Mouse (Mus musculus): Measurements from ENCODE around the gene Hnrnpl.
A peak's percentile ranks its signal among the peaks of the same experiment; 100 is the strongest.

Gene Hnrnpl

DNA sequence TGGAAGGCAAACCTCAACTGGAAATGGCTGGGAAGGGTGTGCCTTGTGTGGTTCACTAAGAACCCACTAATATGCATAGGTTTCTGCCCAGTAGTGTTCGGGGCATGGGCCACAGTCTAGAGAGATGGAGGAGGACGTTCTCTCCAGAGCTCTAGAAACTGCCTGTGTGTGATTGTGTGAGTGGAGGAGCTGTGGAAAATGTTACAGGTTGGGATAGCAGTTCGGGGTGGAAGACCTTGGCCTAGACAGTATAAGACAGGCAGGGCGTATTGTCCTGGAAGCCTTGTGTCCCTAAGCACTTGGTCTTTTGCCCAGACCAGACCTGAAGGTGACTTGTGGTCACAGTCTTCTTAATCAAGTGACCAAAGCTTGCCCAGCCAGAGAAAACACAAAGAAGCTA, 4.1 kb downstream of the Hnrnpl start:
- DNase-seq (ENCODE audit: extremely low spot score, low read depth, low spot score), result no peak

DNA sequence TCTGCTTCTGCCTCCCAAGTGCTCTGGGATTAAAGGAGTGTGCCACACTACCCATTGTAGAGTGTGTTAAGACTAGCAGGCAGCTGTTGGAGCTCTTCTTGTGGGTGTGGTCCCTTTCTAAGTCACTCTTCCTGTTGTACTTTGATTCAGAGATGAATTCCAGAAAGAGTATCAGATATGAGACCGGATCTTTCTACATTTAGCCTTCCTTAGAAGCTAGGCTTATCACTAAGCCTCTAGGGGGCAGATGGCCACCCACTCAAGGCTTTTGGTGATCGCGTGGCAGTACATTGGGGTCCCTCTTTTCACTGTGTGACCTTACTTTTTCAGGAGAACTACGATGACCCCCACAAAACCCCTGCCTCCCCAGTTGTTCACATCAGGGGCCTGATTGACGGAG, 4.6 kb downstream of the Hnrnpl start:
- DNase-seq (ENCODE audit: extremely low spot score, low read depth, low spot score), result no peak

DNA sequence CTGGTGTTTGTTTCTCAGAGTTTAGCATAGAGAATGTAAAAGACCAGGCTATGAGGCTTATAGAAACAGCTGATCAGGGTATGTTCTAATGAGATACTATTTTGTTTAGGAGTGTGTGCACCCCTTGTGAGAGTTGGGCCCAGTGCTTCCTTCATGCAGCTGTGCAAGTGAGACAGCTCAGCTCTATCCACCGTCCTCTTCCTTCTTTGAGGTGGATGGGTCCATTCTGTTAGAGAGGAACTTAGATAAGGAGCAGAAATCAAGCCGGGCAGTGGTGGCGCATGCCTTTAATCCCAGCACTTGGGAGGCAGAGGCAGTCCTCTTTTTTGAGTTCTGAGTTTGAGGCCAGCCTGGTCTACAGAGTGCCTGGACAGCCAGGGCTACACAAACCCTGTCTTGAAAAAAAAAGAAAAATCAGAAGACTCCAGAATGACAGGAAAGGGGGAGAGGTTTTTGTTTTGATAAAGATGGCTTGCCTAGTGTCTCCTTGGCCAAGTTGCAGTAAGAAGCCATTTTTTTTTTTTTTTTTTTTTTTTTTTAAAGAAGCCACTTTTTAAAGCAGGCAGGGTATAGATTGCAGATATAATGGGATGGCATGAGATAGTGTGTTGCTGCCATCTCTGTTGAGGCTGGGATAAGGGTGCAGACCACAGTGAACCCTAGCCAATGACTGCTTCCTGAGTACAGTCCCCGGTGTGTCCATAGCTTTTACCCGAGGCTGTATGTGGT, 6.1 kb downstream of the Hnrnpl start:
- no peak for DNase-seq (ENCODE audit: extremely low spot score, low read depth, low spot score)

DNA sequence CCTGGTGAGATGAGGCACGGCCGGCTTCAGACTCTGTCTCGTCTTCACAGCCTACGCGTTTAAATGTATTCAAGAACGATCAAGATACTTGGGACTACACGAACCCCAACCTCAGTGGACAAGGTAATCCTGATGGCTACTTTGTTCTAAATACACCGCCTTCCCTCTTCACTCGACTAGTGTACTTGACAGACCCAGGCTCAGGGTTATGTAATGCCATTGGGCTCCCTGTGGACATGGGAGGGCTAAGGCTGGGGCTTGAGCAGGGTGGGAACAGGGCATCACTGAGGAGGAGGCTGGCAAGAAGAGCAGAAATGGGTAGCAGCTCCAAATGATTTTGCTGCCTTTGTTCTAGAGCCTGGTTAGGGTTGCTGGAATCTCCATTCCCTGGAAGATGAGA, 6.9 kb downstream of the Hnrnpl start:
- no peak for DNase-seq (ENCODE audit: extremely low spot score, low read depth, low spot score)

DNA sequence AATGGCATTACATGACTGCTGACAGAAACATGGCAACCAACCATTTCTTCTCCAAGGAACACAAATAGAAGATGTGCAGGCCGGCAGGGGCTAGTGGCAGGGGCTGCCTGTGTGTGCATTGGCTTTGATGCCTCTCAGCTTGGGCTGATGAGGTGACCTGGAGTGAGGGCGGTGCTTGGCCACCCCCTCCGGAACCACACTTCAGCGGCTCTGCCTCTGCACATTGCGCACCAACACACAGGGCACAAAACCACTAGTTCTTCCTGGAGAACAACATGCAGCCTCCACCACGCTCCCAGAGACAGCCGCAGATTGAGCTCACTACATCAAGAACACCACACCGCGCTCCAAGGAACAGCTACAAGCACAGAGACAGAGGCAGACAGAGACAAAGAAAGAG, 7.9 kb downstream of the Hnrnpl start:
- DNase-seq (ENCODE audit: extremely low spot score, low read depth, low spot score), result no peak

DNA sequence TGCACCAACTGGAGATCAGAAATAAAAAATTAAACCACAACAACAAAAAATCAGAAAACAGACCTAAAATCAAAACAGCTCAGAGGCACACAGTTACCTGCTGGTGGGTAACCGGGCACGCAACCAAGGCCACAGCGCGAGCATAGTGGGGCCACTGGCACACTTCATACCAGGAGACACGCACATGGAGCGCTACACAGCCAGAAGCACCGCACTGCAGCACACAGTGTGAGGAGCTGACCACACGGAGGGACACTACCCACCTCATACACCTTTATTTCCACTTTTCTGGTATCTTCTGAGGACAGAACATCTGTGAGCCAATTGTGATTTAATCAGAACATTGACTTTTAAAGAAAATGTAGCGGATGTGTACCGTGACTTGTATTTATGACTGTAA, 8.6 kb downstream of the Hnrnpl start:
- no peak for DNase-seq (ENCODE audit: extremely low spot score, low read depth, low spot score)

DNA sequence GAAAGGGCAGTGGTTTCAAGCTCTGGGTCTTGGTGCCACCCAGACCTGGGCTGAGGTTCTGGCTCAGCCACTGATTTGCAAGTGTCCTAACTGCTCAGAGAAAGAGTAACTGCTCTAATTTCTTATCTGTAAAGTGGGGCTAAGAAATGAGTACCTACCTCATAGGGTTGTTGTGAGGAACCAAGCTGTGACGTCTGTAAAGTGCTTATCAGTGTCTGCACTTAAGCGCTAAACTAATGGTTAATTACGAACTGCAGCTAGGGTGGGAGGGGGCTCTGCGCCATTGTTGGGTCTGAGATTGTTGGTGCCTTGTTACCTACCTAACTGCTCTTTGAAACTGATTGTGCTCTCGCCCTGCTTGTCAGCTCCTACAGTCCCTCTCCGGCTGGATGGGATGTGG, 9.2 kb downstream of the Hnrnpl start:
- DNase-seq (ENCODE audit: extremely low spot score, low read depth, low spot score), result no peak

DNA sequence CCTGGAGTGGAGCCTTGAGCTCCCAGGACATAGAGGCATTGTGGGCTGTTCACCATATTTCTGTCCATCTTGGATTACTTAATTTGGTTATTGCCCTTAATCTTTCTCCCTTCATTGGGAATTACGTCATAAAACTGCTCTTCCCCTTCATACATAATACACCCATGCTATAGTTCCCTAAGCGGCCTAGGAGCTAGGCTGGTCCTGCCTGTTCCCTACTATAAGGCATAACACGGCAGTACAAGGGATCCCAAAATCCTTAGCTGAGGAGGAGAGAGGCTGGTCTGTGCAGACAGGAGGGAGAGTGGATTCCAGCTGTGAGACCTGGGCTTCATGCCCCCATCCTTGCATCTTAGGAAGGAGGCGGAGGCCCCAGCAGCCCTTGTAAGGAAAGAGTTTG, 9.6 kb downstream of the Hnrnpl start:
- no peak for DNase-seq (ENCODE audit: extremely low spot score, low read depth, low spot score)

DNA sequence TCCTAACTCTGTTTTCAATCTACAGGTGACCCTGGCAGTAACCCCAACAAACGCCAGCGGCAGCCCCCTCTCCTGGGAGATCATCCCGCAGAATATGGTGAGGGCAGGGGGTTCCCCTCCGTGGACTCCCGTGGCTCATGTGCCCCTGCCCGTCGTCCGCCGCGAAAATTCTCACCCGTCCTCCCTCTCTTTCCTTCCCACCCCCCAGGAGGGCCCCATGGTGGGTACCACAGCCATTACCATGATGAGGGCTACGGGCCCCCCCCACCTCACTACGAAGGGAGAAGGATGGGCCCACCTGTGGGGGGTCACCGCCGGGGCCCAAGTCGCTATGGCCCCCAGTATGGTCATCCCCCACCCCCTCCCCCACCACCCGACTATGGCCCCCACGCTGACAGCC, 10.1 kb downstream of the Hnrnpl start:
- DNase-seq (ENCODE audit: extremely low spot score, low read depth, low spot score), result no peak

DNA sequence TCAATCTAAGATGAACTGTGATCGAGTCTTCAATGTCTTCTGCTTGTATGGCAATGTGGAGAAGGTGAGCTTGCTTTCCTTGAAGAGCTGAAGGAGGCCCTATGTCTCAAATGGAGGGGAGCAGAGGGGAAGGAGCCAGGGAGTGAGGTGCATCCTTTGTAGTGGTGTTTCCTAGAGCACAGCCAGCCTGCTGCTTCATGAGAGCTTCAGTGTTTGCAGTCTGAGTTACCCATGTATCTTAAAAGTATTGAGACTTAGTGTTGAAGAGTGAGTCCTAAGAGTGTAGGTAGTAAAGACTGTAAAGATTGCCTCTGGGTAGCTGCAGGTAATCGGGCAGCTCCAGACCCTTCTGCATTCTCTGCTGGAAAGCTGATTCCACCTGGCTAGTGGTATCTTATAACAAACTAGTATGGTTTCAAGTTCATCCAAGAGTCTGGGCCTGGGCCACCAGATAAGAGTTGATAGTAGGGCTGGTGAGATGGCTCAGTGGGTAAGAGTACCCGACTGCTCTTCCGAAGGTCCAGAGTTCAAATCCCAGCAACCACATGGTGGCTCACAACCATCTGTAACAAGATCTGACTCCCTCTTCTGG, 10.6 kb downstream of the Hnrnpl start:
- DNase-seq (ENCODE audit: extremely low spot score, low read depth, low spot score), result no peak

DNA sequence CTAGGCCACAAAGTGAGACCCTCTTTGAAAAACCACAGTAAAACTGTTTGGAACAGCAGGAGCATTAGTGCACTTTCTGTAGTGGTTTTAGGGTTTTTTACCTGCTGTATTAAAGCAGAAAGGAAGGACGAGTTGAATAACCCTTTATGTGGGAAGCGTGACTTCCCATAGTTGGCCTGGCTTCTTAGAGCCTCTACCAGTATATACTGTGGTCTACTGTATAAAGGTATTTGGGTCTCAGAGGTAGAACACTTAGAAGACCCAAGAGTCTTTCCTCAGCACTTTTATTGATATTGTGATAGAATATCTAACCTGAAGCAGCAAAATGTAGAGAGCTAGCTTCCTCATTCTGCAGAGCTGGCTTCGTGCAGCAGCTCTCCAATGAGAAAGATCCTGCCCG, 11.2 kb downstream of the Hnrnpl start:
- no peak for DNase-seq (ENCODE audit: extremely low spot score, low read depth, low spot score)

DNA sequence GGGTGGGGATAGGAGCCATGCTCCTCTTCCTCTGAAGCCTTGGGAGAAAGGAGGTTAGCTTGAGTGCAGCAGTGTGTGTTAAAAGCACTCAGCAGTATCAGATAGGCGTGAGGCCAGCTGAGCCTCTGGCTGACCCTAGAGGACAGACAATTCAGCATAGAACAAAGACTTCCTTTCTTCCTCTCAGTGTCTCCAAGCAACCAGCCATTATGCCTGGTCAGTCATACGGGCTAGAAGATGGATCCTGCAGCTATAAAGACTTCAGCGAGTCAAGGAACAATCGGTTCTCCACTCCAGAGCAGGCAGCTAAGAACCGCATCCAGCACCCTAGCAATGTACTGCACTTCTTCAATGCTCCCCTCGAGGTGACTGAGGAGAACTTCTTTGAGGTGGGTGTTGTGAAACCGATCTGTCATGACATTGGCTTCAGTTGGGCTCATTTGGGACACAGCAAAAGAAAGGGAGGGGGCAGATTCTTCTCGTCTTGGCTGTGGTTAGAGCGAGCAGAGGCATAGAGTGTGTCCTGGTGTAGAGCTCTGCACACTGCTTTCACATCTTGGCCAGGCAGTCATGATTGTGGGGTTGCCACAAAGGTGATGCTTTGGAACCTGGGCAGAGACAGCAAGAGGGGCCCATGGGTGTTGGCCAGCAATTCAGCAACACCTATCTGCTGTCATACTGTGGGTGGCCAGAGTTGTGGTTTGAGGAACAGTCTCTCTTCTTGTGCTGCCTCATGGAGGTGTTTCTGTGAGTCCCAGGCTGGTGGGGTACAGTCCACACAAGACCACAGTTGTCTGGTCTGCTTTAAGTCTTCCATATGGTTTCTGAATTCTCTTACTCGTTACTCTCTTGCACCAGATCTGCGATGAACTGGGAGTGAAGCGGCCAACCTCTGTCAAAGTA, 12.3 kb downstream of the Hnrnpl start:
- no peak for DNase-seq (ENCODE audit: extremely low spot score, low read depth, low spot score)

DNA sequence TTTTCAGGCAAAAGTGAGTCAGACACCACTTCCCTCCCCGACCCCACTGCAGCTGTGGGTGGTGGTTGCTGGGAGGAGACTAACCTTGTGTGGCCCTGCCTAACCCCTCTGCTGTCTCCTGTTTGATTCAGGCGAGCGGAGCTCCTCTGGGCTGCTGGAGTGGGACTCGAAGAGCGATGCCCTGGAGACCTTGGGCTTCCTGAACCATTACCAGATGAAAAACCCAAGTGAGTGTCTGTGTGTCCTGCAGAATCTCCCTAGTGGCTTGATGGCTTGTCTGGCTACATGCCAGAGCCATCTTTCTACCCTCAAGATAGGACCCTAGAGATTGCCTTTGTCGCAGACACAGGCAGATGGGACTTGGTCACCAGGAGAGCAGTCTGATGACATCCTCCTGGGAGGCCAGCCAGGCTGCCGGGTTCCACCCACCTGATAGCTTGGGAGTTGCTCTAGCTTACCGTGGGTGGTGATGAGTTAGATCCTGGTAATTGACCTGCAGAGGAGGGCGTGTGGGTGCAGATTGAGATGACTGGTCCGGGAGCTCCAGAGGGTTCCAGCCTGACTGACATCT, 13.0 kb downstream of the Hnrnpl start:
- DNase-seq (ENCODE audit: extremely low spot score, low read depth, low spot score), result no peak

DNA sequence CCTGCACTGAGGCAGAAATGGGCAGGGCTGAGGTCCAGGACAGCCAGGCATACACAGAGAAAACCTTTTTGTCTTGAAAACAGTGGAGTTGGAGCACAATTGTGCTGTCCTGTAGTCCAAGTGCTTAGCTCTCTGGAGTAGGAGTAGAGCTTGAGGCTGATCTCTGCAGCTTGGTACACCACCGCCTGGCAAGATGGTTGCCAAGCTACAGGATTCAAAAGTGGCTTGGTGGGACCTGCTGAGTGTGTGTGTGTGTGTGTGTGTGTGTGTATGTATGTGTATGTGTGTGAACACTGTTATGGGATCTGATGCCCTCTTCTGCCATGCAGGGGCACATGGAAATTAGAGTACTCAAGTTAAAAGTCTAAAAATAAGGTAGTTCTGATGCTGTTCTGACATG, 14.2 kb downstream of the Hnrnpl start:
- DNase-seq (ENCODE audit: extremely low spot score, low read depth, low spot score), result no peak

DNA sequence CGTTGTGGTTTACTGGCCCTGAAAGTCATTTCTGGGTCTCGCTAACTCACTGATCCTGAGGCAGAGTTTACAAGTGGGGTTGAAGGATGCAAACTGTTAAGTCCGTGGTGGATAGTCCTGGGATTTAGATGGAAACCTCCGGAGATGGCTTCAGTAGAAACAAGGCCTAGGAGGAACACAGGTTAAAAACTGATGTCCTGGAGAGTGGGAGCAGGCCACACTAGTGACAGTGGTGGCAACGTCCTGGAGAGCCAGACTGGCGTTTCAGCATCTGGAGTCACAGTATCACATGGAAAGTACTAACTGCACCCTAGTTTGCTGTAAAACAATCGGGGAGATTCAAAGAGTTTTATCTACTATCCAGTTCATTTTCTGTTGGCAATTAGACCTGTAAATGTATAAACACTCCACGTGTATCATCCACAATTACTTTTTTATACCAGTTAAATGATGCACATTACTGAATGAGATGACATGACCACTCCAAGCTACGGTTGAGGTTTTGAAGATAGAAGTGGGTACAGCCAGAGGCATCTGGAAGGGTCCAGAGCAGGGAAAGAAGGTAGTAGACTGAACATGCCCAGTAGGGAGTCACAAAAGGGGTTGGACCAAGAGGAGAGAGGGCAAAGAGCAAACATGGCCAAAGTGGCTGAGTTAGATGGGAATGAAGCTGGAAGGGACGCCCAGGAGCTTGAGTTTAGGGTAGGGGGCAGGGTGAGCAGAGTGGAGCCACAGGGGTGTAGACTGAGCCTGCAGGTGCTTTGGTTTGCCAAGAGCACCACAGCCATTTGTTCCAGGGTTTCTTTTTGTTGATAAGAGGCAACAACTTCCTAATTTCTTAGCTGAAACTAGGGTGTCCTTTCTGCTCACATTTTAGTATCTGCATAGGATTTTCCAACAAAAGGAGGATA, 14.9 kb downstream of the Hnrnpl start:
- DNase-seq (ENCODE audit: extremely low spot score, low read depth, low spot score), result no peak

DNA sequence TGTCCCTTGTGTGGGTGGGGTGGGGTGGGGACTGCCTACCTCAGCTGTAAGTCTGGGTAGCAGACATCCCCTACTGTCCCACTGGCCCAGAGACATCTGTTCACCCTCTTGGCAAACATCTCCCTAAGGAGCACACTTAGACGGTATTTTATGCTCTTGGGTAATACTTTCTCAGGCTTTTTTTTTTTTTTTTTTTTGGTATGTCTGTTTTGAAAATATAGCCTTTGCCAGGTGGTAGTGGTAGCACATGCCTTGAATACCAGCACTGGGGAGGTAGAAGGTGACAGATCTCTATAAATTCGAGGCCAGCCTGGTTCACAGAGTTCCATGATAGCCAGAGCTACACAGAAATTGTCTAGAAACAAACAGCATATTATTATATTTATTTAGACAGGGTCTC, 15.6 kb downstream of the Hnrnpl start:
- DNase-seq (ENCODE audit: extremely low spot score, low read depth, low spot score), result no peak

DNA sequence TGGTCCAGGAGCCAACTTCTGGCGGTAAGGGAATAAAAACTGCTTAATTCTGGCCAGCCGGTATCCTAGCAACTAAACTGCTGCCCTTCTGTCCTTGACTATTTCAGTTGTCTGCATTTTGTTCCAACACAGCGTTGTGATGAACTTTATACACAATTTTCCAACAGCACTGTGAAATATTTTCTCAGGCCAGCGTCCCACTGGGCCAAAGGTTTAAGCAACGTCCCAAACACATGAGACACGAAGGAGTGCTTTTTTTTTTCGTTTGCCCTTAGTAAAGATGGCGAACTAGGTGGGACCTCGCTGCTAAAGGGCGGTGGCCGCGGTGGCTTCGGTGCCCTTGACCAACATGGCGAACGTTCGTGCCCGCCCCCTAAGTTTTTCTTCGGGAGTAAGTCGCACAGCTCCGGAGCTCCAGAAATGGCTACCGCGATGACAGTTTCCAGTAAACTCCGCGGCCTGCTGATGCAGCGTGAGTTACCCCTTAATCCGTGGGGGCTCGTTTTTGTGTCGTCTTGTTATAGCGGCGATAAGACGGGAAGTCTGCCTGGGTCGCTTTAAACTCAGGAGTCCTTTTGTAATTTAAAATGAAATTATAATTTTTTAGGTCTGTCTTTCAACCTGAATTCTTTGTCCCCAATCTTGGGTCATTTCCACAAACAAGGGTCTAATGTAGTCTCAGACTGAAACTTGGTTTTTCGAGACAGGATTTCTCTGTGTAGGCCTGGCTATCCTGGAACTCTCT, 16.8 kb downstream of the Hnrnpl start, which contains the start of gene Ech1:
Ech1 (plus strand) TSS at position 277 of the 745 bp plus-strand sequence.
- DNase-seq (ENCODE audit: extremely low spot score, low read depth, low spot score), result peak; percentile 86

DNA sequence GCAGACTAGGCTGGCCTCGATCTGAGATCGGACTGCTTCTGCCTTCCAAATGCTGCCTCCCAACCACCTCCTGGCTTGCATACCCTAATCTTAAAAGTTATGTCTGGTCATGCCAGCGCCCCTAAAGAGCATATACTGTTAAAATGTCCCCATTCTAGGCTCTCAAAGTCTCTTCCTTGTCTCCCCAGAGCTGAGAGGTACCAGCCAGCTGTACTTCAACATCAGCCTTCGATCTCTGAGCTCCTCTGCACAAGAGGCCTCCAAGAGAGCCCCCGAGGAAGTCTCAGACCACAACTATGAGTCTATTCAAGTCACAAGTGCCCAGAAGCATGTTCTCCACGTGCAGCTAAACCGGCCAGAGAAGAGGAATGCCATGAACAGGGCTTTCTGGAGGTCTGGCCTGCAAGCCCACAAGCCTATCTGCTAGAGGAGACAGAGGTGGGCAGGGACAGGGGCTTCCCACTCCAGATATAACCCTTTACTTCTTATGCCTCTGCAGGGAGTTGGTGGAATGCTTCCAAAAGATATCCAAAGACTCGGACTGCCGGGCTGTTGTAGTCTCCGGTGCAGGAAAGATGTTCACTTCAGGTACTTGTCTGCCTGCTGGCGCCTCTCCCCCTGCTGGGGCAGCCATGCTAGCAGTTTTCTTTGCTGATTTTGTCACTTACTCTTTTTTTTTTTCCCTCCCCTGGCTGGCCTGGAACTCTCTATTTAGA, 17.5 kb downstream of the Hnrnpl start:
- no peak for DNase-seq (ENCODE audit: extremely low spot score, low read depth, low spot score)

DNA sequence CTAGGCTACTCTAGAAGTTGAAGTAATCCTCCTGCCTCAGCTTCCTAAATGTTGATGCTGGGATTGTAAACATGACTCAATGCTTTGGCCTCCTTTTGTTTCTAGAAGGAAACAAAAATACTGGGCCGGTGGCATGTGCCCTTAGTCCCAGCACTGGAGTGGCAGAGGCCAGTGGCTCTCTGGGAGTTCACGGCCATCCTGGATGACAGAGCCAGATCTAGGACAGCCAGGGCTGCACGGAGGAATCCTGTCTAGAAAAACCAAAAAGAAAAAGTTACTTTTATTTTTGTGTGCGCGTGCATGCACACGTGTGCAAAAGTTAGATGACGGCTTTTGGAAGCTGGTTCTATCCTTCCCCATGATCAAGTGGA, 18.0 kb downstream of the Hnrnpl start:
- DNase-seq (ENCODE audit: extremely low spot score, low read depth, low spot score), result no peak

Measured in hindlimb bud, embryonic 11.5 days (tissue).